Mouse (Mus musculus) spleen, adult 2 months (tissue): Measurements from ENCODE around the gene Adam1b.
A peak's percentile ranks its signal among the peaks of the same experiment; 100 is the strongest.

ENCODE experiments used
- CTCF ChIP-seq: fragments of 200-500 bp; IDR thresholded peaks from 2 replicates; pipeline ENCODE4 v1.5.1; 2011; ENCODE audit warnings: mild to moderate bottlenecking, inconsistent platforms; ENCODE audit not compliant: insufficient read depth, insufficient read length, insufficient replicate concordance; ENCODE audit errors: extremely low read depth
- POLR2A ChIP-seq: fragments of 200-500 bp; IDR thresholded peaks from 2 replicates; pipeline ENCODE4 v1.6.1; 2011; ENCODE audit warnings: low read depth, low read length, inconsistent platforms

GRCm38 (mm10) chr5:121545793-121546529, 42.7 kb upstream of the Adam1b start, which contains the start of gene Mapkapk5:
- TF ChIP-seq POLR2A (peak; percentile 22; the same call in 1 of the 2 replicates), CTCF (no peak)
